Mouse (Mus musculus) CD4-positive, CD25-positive, alpha-beta regulatory T cell, adult 2 months (primary cell): ENCODE measurements at regions not wholly inside any gene's neighbourhood (a gene's known extent, or its start where the extent isn't known, plus 50 kb on each side); places are given as distances from the start of the nearest gene placed in this dataset.

Experiments used
- DNase-seq: peaks from one replicate; pipeline ENCODE4 v3.0.0-alpha.2; 2012; ENCODE audit warnings: low read depth, low spot score

GRCm38 (mm10) chr2:137705724-137706422 is 550.5 kb upstream of the Btbd3 start:
- DNase-seq, result no peak

- no peak for DNase-seq
These were observed 551.2 kb upstream of the Btbd3 start for GRCm38 (mm10) chr2:137704948-137705723.

- no peak for DNase-seq
These were observed 551.8 kb upstream of the Btbd3 start for GRCm38 (mm10) chr2:137704565-137704947.

- no peak for DNase-seq
These were observed 552.3 kb upstream of the Btbd3 start for GRCm38 (mm10) chr2:137704051-137704450.

- no peak for DNase-seq
These were observed 560.5 kb upstream of the Btbd3 start for GRCm38 (mm10) chr2:137695885-137696284.

GRCm38 (mm10) chr2:137694020-137694419 is 562.3 kb upstream of the Btbd3 start:
- no peak for DNase-seq

- DNase-seq, result no peak
These were observed 569.2 kb upstream of the Btbd3 start for GRCm38 (mm10) chr2:137687208-137687607.

GRCm38 (mm10) chr2:137686735-137687134 is 569.6 kb upstream of the Btbd3 start:
- DNase-seq, result no peak

GRCm38 (mm10) chr2:137681762-137682161 is 565.3 kb upstream of the Jag1 start:
- DNase-seq, result no peak

GRCm38 (mm10) chr2:137663171-137663570 is 546.7 kb upstream of the Jag1 start:
- DNase-seq, result no peak

- DNase-seq, result no peak
These were observed 545.8 kb upstream of the Jag1 start for GRCm38 (mm10) chr2:137662216-137662615.

- no peak for DNase-seq
These were observed 544.0 kb upstream of the Jag1 start for GRCm38 (mm10) chr2:137660449-137660848.

GRCm38 (mm10) chr2:137654296-137654695 is 537.9 kb upstream of the Jag1 start:
- no peak for DNase-seq

GRCm38 (mm10) chr2:137644160-137644559 is 527.7 kb upstream of the Jag1 start:
- no peak for DNase-seq

- no peak for DNase-seq
These were observed 527.0 kb upstream of the Jag1 start for GRCm38 (mm10) chr2:137643269-137644055.

- no peak for DNase-seq
These were observed 518.7 kb upstream of the Jag1 start for GRCm38 (mm10) chr2:137635019-137635621.

GRCm38 (mm10) chr2:137616637-137617036 is 500.2 kb upstream of the Jag1 start:
- DNase-seq, result no peak

- DNase-seq, result no peak
These were observed 497.3 kb upstream of the Jag1 start for GRCm38 (mm10) chr2:137613791-137614190.

- DNase-seq, result no peak
These were observed 492.1 kb upstream of the Jag1 start for GRCm38 (mm10) chr2:137608506-137608905.

GRCm38 (mm10) chr2:137598136-137598535 is 481.7 kb upstream of the Jag1 start:
- DNase-seq, result no peak

GRCm38 (mm10) chr2:137594509-137594908 is 478.1 kb upstream of the Jag1 start:
- DNase-seq, result no peak

- DNase-seq, result no peak
These were observed 475.1 kb upstream of the Jag1 start for GRCm38 (mm10) chr2:137591551-137591950.
